Mouse (Mus musculus): Measurements from ENCODE around the gene 9930022D16Rik. TPM values are rescaled to one million over a fixed set of nuclear protein-coding genes. Genes with fewer than 3 reads are reported as not detected.

The 9930022D16Rik gene
- polyA plus RNA-seq, 1 experiment from 2014 or later: 0.11 TPM

- no peaks in the 10 kb centered on the region for H3K27me3 ChIP-seq (ENCODE audit: control insufficient read depth, insufficient read depth, low read length)
- WGBS (ENCODE audit: insufficient replicate concordance): 47% methylated on average over 13 of the region's 13 CpGs
- no peak overlapping the region for H3K9ac ChIP-seq (ENCODE audit: low read depth, low read length)
- no peaks in the 10 kb centered on the region for H3K36me3 ChIP-seq (ENCODE audit: control insufficient read depth, insufficient read depth, low read length)
- no peaks in the 10 kb centered on the region for H3K9me3 ChIP-seq (replicated peaks; ENCODE audit: control insufficient read depth, low read length)
- H3K4me2 ChIP-seq: no peak overlapping the region
- no peak overlapping the region for H3K4me3 ChIP-seq (ENCODE audit: low read depth, low read length)
- no peak overlapping the region for H3K27ac ChIP-seq (ENCODE audit: low read depth, low read length)
- ATAC-seq (replicated peaks; ENCODE audit: insufficient number of reproducible peaks, low FRiP score, low TSS enrichment): no peak
- H3K4me1 ChIP-seq (ENCODE audit: control insufficient read depth, insufficient read depth, low read length): peaks cover 8% of the 10 kb centered on the region
Measured at GRCm38 (mm10) chr11:109445438-109446035, 31.8 kb downstream of the 9930022D16Rik start.

- H3K36me3 ChIP-seq (ENCODE audit: control insufficient read depth, insufficient read depth, low read length): peaks cover 4% of the 10 kb centered on the region
- no peak overlapping the region for H3K9ac ChIP-seq (ENCODE audit: low read depth, low read length)
- no peak overlapping the region for H3K4me3 ChIP-seq (ENCODE audit: low read depth, low read length)
- H3K9me3 ChIP-seq (replicated peaks; ENCODE audit: control insufficient read depth, low read length): no peaks in the 10 kb centered on the region
- H3K4me2 ChIP-seq: no peak overlapping the region
- WGBS (ENCODE audit: insufficient replicate concordance): 80% methylated on average over 11 of the region's 11 CpGs
- H3K27me3 ChIP-seq (ENCODE audit: control insufficient read depth, insufficient read depth, low read length): no peaks in the 10 kb centered on the region
- H3K27ac ChIP-seq (ENCODE audit: low read depth, low read length): no peak overlapping the region
- no peaks in the 10 kb centered on the region; the same call in 1 of the 2 replicates for H3K4me1 ChIP-seq (ENCODE audit: control insufficient read depth, insufficient read depth, low read length)
- no peak for ATAC-seq (replicated peaks; ENCODE audit: insufficient number of reproducible peaks, low FRiP score, low TSS enrichment)
Measured at GRCm38 (mm10) chr11:109451169-109451568, 37.5 kb downstream of the 9930022D16Rik start.

- ATAC-seq (replicated peaks; ENCODE audit: insufficient number of reproducible peaks, low FRiP score, low TSS enrichment): no peak
- Histone ChIP-seq H3K4me1 (ENCODE audit: control insufficient read depth, insufficient read depth, low read length) (peaks cover 6% of the 10 kb centered on the region; the same call in 1 of the 2 replicates), H3K36me3 (ENCODE audit: control insufficient read depth, insufficient read depth, low read length) (peaks cover 4% of the 10 kb centered on the region), H3K27ac (ENCODE audit: low read depth, low read length) (no peak overlapping the region), H3K9me3 (replicated peaks; ENCODE audit: control insufficient read depth, low read length) (no peaks in the 10 kb centered on the region), H3K9ac (ENCODE audit: low read depth, low read length) (no peak overlapping the region), H3K4me3 (ENCODE audit: low read depth, low read length) (no peak overlapping the region), H3K27me3 (ENCODE audit: control insufficient read depth, insufficient read depth, low read length) (no peaks in the 10 kb centered on the region), H3K4me2 (no peak overlapping the region)
- WGBS (ENCODE audit: insufficient replicate concordance): 94% methylated on average over 5 of the region's 5 CpGs
Measured at GRCm38 (mm10) chr11:109456261-109456660, 42.5 kb downstream of the 9930022D16Rik start.

- Histone ChIP-seq H3K27ac (ENCODE audit: low read depth, low read length) (no peak overlapping the region), H3K27me3 (ENCODE audit: control insufficient read depth, insufficient read depth, low read length) (no peaks in the 10 kb centered on the region), H3K36me3 (ENCODE audit: control insufficient read depth, insufficient read depth, low read length) (peaks cover 2% of the 10 kb centered on the region; the same call in 1 of the 2 replicates), H3K4me3 (ENCODE audit: low read depth, low read length) (no peak overlapping the region), H3K9ac (ENCODE audit: low read depth, low read length) (no peak overlapping the region), H3K9me3 (replicated peaks; ENCODE audit: control insufficient read depth, low read length) (no peaks in the 10 kb centered on the region), H3K4me1 (ENCODE audit: control insufficient read depth, insufficient read depth, low read length) (peaks cover 6% of the 10 kb centered on the region; the same call in 1 of the 2 replicates), H3K4me2 (no peak overlapping the region)
- no peak for ATAC-seq (replicated peaks; ENCODE audit: insufficient number of reproducible peaks, low FRiP score, low TSS enrichment)
- WGBS (ENCODE audit: insufficient replicate concordance): 90% methylated on average over 11 of the region's 11 CpGs
Measured at GRCm38 (mm10) chr11:109458165-109458564, 44.4 kb downstream of the 9930022D16Rik start.

- H3K36me3 ChIP-seq (ENCODE audit: control insufficient read depth, insufficient read depth, low read length): no peaks in the 10 kb centered on the region; the same call in 1 of the 2 replicates
- H3K4me1 ChIP-seq (ENCODE audit: control insufficient read depth, insufficient read depth, low read length): peaks cover 6% of the 10 kb centered on the region; the same call in 1 of the 2 replicates
- H3K9me3 ChIP-seq (replicated peaks; ENCODE audit: control insufficient read depth, low read length): no peaks in the 10 kb centered on the region
- no peak overlapping the region for H3K4me2 ChIP-seq
- ATAC-seq (replicated peaks; ENCODE audit: insufficient number of reproducible peaks, low FRiP score, low TSS enrichment): peak; percentile 62; the same call in 1 of the 2 replicates
- no peak overlapping the region for H3K9ac ChIP-seq (ENCODE audit: low read depth, low read length)
- WGBS (ENCODE audit: insufficient replicate concordance): 24% methylated on average over 5 of the region's 5 CpGs
- H3K27me3 ChIP-seq (ENCODE audit: control insufficient read depth, insufficient read depth, low read length): no peaks in the 10 kb centered on the region
- no peak overlapping the region for H3K4me3 ChIP-seq (ENCODE audit: low read depth, low read length)
- H3K27ac ChIP-seq (ENCODE audit: low read depth, low read length): peak overlapping the region; percentile 70
Measured at GRCm38 (mm10) chr11:109460586-109460985, 46.9 kb downstream of the 9930022D16Rik start.

- no peak overlapping the region for H3K4me3 ChIP-seq (ENCODE audit: low read depth, low read length)
- 81% methylated on average over 4 of the region's 4 CpGs for WGBS (ENCODE audit: insufficient replicate concordance)
- no peak overlapping the region for H3K4me2 ChIP-seq
- H3K9ac ChIP-seq (ENCODE audit: low read depth, low read length): no peak overlapping the region
- H3K9me3 ChIP-seq (replicated peaks; ENCODE audit: control insufficient read depth, low read length): no peaks in the 10 kb centered on the region
- no peak for ATAC-seq (replicated peaks; ENCODE audit: insufficient number of reproducible peaks, low FRiP score, low TSS enrichment)
- no peaks in the 10 kb centered on the region for H3K36me3 ChIP-seq (ENCODE audit: control insufficient read depth, insufficient read depth, low read length)
- no peaks in the 10 kb centered on the region for H3K27me3 ChIP-seq (ENCODE audit: control insufficient read depth, insufficient read depth, low read length)
- no peak overlapping the region for H3K27ac ChIP-seq (ENCODE audit: low read depth, low read length)
- H3K4me1 ChIP-seq (ENCODE audit: control insufficient read depth, insufficient read depth, low read length): peaks cover 6% of the 10 kb centered on the region; the same call in 1 of the 2 replicates
Measured at GRCm38 (mm10) chr11:109465068-109465467, 51.4 kb downstream of the 9930022D16Rik start.

- WGBS (ENCODE audit: insufficient replicate concordance): 59% methylated on average over 8 of the region's 8 CpGs
- Histone ChIP-seq H3K36me3 (ENCODE audit: control insufficient read depth, insufficient read depth, low read length) (no peaks in the 10 kb centered on the region), H3K27me3 (ENCODE audit: control insufficient read depth, insufficient read depth, low read length) (no peaks in the 10 kb centered on the region), H3K4me1 (ENCODE audit: control insufficient read depth, insufficient read depth, low read length) (peaks cover 6% of the 10 kb centered on the region; the same call in 1 of the 2 replicates), H3K27ac (ENCODE audit: low read depth, low read length) (no peak overlapping the region), H3K4me2 (no peak overlapping the region), H3K9me3 (replicated peaks; ENCODE audit: control insufficient read depth, low read length) (no peaks in the 10 kb centered on the region), H3K9ac (ENCODE audit: low read depth, low read length) (no peak overlapping the region), H3K4me3 (ENCODE audit: low read depth, low read length) (no peak overlapping the region)
- no peak for ATAC-seq (replicated peaks; ENCODE audit: insufficient number of reproducible peaks, low FRiP score, low TSS enrichment)
Measured at GRCm38 (mm10) chr11:109466987-109467386, 53.3 kb downstream of the 9930022D16Rik start.

- Histone ChIP-seq H3K27me3 (ENCODE audit: control insufficient read depth, insufficient read depth, low read length) (no peaks in the 10 kb centered on the region), H3K36me3 (ENCODE audit: control insufficient read depth, insufficient read depth, low read length) (no peaks in the 10 kb centered on the region), H3K4me3 (ENCODE audit: low read depth, low read length) (no peak overlapping the region), H3K4me1 (ENCODE audit: control insufficient read depth, insufficient read depth, low read length) (peaks cover 6% of the 10 kb centered on the region; the same call in 1 of the 2 replicates), H3K4me2 (no peak overlapping the region), H3K9ac (ENCODE audit: low read depth, low read length) (no peak overlapping the region), H3K27ac (ENCODE audit: low read depth, low read length) (no peak overlapping the region), H3K9me3 (replicated peaks; ENCODE audit: control insufficient read depth, low read length) (no peaks in the 10 kb centered on the region)
- no peak for ATAC-seq (replicated peaks; ENCODE audit: insufficient number of reproducible peaks, low FRiP score, low TSS enrichment)
- WGBS (ENCODE audit: insufficient replicate concordance): 83% methylated on average over 5 of the region's 5 CpGs
Measured at GRCm38 (mm10) chr11:109468133-109468532, 54.4 kb downstream of the 9930022D16Rik start.
